Mouse (Mus musculus) c-Kit-positive CD71-negative TER-119-negative erythroid progenitor cells, embryonic 14.5 days (primary cell): Measurements from ENCODE around the gene Prl8a8.

Experiments used
- DNase-seq: peaks from one replicate; pipeline ENCODE4 v3.0.0-alpha.2; 2013; ENCODE audit warnings: low read depth

Prl8a8 gene

DNA sequence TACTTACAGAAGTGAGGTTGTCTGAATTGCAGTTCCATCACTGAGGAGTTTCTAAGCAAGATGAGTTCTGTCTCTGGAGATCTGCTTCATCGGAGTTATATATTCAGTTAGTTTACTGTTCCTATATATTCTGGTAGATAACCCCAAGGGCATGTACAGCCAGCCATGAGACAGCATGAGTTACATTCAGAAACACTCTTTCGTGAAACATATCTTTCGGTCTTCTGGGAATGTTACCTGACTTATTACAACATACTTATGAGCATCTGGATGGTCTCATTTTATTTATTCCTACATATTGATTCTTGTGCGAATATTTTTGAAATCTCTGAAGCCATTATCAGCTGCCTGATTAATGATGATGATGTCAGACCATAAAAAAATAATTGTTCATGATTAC lies at the start of gene Prl8a8:
TSS of gene Prl8a8 (minus strand) at position 101 of the 400 bp plus-strand sequence.
- DNase-seq: no peak

DNA sequence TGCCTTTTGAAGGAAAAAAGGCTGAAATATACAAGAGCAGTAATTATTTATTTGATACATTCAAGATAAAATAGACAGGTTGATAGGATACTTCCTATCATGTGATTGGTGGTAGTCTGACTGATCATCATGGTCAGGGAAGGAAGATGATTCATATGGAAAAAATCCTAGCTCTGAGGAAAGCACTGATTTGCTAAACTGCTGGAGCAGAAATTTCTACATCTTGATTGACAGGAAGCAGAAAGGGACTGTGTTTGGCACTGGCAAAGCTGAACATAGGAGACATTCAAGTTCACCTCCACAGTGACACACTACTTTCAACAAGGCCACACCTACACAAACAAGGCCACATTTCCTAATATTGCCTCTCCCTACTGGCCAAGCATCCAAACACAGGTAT lies 40.3 kb upstream of the Prl8a8 start:
- no peak for DNase-seq

DNA sequence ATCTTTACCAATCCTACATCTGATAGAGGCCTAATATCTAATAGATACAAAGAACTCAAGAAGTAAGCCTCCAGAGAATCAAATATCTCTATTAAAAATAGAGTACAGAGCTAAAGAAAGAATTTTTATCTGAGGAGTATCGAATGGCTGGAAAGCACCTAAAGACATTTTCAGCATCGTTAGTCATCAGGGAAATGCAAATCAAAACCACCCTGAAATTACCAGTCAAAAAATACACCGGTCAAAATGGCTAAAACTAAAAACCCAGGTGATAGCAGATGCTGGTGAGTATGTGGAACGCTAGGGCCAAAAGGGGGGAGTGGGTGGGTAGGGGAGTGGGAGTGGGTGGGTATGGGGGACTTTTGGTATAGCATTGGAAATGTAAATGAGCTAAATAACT lies 10.1 kb upstream of the Prl8a8 start:
- no peak for DNase-seq

DNA sequence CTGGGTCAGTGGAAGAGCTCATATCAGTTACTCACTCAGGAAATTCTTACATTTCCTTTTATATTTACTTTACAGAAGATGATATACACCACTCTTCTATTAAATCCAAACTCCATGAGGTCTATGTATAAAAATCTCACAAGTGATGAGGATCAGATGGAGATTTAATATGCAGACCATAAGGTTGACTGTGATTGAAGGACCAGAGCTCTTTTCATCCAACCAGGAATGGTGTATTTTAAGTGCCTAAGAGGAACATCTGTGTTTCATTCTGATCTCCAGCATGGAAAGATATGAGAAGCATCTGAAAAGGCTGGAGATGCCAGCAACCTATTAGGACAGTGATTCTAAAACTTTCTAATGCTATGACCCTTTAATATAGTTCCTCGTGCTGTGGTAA lies 5.4 kb downstream of the Prl8a8 start:
- no peak for DNase-seq
